Comparison of ENCODE assay signal across 8 mouse cellular contexts in the genomic region with DNA sequence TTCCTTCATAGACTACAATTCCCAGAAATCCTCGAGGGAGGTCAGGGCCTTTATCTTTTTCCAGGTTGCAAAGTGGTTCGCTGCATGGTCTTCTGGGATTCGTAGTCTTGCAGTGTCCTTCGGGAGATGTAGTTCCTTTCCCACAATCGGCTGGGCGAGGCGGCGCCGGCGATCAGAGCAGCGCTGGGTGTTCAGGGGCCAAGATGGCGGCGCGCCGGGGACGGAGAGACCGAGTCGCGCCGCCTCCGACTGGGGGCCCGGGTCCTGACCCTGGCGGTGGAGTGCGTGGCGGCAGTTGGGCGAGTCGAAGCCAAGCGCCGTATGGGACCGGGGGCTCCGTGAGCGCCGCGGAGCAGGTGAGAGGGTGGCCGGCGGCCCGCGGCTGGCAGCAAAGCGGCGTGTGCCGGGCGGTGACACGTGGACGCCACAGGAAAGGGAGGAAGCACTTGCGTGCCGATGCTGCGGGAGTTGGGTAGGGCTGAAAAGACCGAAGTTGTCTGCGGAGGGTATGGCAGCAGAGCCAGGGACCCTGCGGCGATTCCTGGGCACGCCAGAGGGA. TPM values are rescaled to one million over a fixed set of nuclear protein-coding genes. Genes with fewer than 3 reads are reported as not detected.
DNase-seq lines count a peak whose midpoint lies in the region; ATAC-seq and TF ChIP-seq lines count a peak whose summit lies in the region.

No protein-coding gene starts in this region.

- H3K4me3 ChIP-seq in heart, embryonic 12.5 days = peak overlapping the region; percentile 92
- peak overlapping the region; percentile 71 for H3K4me3 ChIP-seq in kidney, postnatal 0 days (replicated peaks; ENCODE audit: low read depth, low read length)
- H3K4me3 ChIP-seq in liver, embryonic 11.5 days (ENCODE audit: low read depth, low read length) = peak overlapping the region; percentile 98
- H3K4me3 ChIP-seq in stomach, embryonic 14.5 days (ENCODE audit: low read depth, low read length) = peak overlapping the region; percentile 94

- TF ChIP-seq CTCF in kidney, postnatal 0 days (IDR thresholded peaks at IDR 0.05; ENCODE audit: low read depth) = peak; percentile 29; the same call in 1 of the 2 replicates

- ATAC-seq in erythroid progenitor cell, adult 5-6 weeks (replicated peaks; ENCODE audit: low FRiP score, poor library complexity, severe bottlenecking) = peak; percentile 94
- peak; percentile 92 for ATAC-seq in heart, embryonic 12.5 days (ENCODE audit: insufficient number of reproducible peaks, low FRiP score)
- peak; percentile 92 for ATAC-seq in kidney, postnatal 0 days (replicated peaks; ENCODE audit: low FRiP score, low read depth)
- ATAC-seq in liver, embryonic 11.5 days (replicated peaks; ENCODE audit: low FRiP score) = peak; percentile 89
- peak; percentile 94 for ATAC-seq in stomach, embryonic 14.5 days (ENCODE audit: insufficient number of reproducible peaks, insufficient read depth, low FRiP score, low read depth)

- H3K9ac ChIP-seq in heart, embryonic 12.5 days = peak overlapping the region; percentile 85
- H3K9ac ChIP-seq in kidney, postnatal 0 days (ENCODE audit: low read depth, low read length) = peak overlapping the region; percentile 72
- H3K9ac ChIP-seq in liver, embryonic 11.5 days (ENCODE audit: low read depth, low read length) = peak overlapping the region; percentile 95
- H3K9ac ChIP-seq in stomach, embryonic 14.5 days (replicated peaks; ENCODE audit: low read depth, low read length) = peak overlapping the region; percentile 90

- H3K9me3 ChIP-seq in heart, embryonic 12.5 days (replicated peaks) = no peaks in the 10 kb centered on the region
- no peaks in the 10 kb centered on the region for H3K9me3 ChIP-seq in kidney, postnatal 0 days (replicated peaks; ENCODE audit: low read length)
- H3K9me3 ChIP-seq in liver, embryonic 11.5 days (ENCODE audit: control insufficient read depth, low read length) = no peaks in the 10 kb centered on the region
- no peaks in the 10 kb centered on the region for H3K9me3 ChIP-seq in stomach, embryonic 14.5 days (ENCODE audit: control insufficient read depth, low read depth, low read length)

- peak; percentile 96 for DNase-seq in CD4-positive helper T cell, adult 2 months (ENCODE audit: low read depth, low spot score)
- peak; percentile 94 for DNase-seq in brain, embryonic 18.5 days (ENCODE audit: low read depth, low spot score)
- peak; percentile 99 for DNase-seq in kidney, postnatal 0 days (ENCODE audit: low spot score)
- peak; percentile 93 for DNase-seq in liver, embryonic 11.5 days (ENCODE audit: low spot score)
- peak; percentile 94 for DNase-seq in naive thymus-derived CD4-positive, alpha-beta T cell, adult 2 months (ENCODE audit: low read depth)

- WGBS in heart, embryonic 12.5 days = under 1% methylated on average over 52 of the region's 52 CpGs
- WGBS in kidney, postnatal 0 days = under 1% methylated on average over 52 of the region's 52 CpGs
- WGBS in liver, embryonic 11.5 days = under 1% methylated on average over 52 of the region's 52 CpGs
- WGBS in stomach, embryonic 14.5 days = under 1% methylated on average over 52 of the region's 52 CpGs

- peak overlapping the region; percentile 89 for H3K4me2 ChIP-seq in heart, embryonic 12.5 days
- peak overlapping the region; percentile 78 for H3K4me2 ChIP-seq in kidney, postnatal 0 days (ENCODE audit: low read length)
- H3K4me2 ChIP-seq in liver, embryonic 11.5 days = peak overlapping the region; percentile 72
- peak overlapping the region; percentile 74 for H3K4me2 ChIP-seq in stomach, embryonic 14.5 days (replicated peaks; ENCODE audit: low read depth, low read length)

- H3K36me3 ChIP-seq in heart, embryonic 12.5 days = peaks cover 5% of the 10 kb centered on the region
- no peaks in the 10 kb centered on the region for H3K36me3 ChIP-seq in kidney, postnatal 0 days (ENCODE audit: insufficient read depth, low read length)
- peaks cover 2% of the 10 kb centered on the region; the same call in 1 of the 2 replicates for H3K36me3 ChIP-seq in liver, embryonic 11.5 days (ENCODE audit: control insufficient read depth, insufficient read depth, low read length)
- H3K36me3 ChIP-seq in stomach, embryonic 14.5 days (ENCODE audit: control insufficient read depth, insufficient read depth, low read length) = peaks cover 3% of the 10 kb centered on the region; the same call in 1 of the 2 replicates

- H3K4me1 ChIP-seq in heart, embryonic 12.5 days (replicated peaks) = peaks cover 25% of the 10 kb centered on the region
- 0 out of 2 replicates have a peak, but pooled peaks cover 9% of the 10 kb centered on the region for H3K4me1 ChIP-seq in kidney, postnatal 0 days (replicated peaks; ENCODE audit: insufficient read depth, low read length)
- peaks cover 32% of the 10 kb centered on the region for H3K4me1 ChIP-seq in liver, embryonic 11.5 days (replicated peaks; ENCODE audit: control insufficient read depth, insufficient read depth, low read length)
- peaks cover 10% of the 10 kb centered on the region for H3K4me1 ChIP-seq in stomach, embryonic 14.5 days (ENCODE audit: control insufficient read depth, insufficient read depth, low read length)

- peak overlapping the region; percentile 95 for H3K27ac ChIP-seq in heart, embryonic 12.5 days (ENCODE audit: poor library complexity, severe bottlenecking)
- H3K27ac ChIP-seq in kidney, postnatal 0 days = peak overlapping the region; percentile 91
- peak overlapping the region; percentile 96 for H3K27ac ChIP-seq in liver, embryonic 11.5 days (ENCODE audit: low read depth, low read length)
- peak overlapping the region; percentile 97 for H3K27ac ChIP-seq in stomach, embryonic 14.5 days (ENCODE audit: low read length)

- no peaks in the 10 kb centered on the region for H3K27me3 ChIP-seq in heart, embryonic 12.5 days (replicated peaks)
- no peaks in the 10 kb centered on the region for H3K27me3 ChIP-seq in kidney, postnatal 0 days (ENCODE audit: insufficient read depth, low read length)
- no peaks in the 10 kb centered on the region for H3K27me3 ChIP-seq in liver, embryonic 11.5 days (replicated peaks; ENCODE audit: control insufficient read depth, insufficient read depth, low read length)
- H3K27me3 ChIP-seq in stomach, embryonic 14.5 days (ENCODE audit: control insufficient read depth, insufficient read depth, low read length) = no peaks in the 10 kb centered on the region

RNA-seq across cellular contexts. Expression of a gene that starts 11.5 kb away (rescaled TPM):
- total RNA-seq in erythroid progenitor cell, adult 5-6 weeks (2015; ENCODE audit: low replicate concordance) = 45.3 and 53.3 TPM in 2 replicates
- 62.8 and 77.5 TPM in 2 replicates for total RNA-seq in erythroid progenitor cell, adult 5-6 weeks (2017; ENCODE audit: low replicate concordance)
- polyA plus RNA-seq in heart, embryonic 12.5 days (2016; fragmentation: Nextera tagmentation; extraction: Ambion mirVana) = 84.2 and 85.0 TPM in 2 replicates
- polyA plus RNA-seq in kidney, postnatal 0 days (2015; fragmentation: Nextera tagmentation; extraction: Ambion mirVana) = 79.3 and 82.5 TPM in 2 replicates
- 67.5 and 78.9 TPM in 2 replicates for polyA plus RNA-seq in liver, embryonic 11.5 days (2014; fragmentation: Nextera tagmentation; extraction: Ambion mirVana)
- 75.9 and 78.9 TPM in 2 replicates for polyA plus RNA-seq in stomach, embryonic 14.5 days (2014; fragmentation: Nextera tagmentation; extraction: Ambion mirVana)

RNA-seq across cellular contexts. Expression of a gene that starts 11.8 kb away (rescaled TPM):
- total RNA-seq in erythroid progenitor cell, adult 5-6 weeks (2015; ENCODE audit: low replicate concordance) = 69.2 and 76.8 TPM in 2 replicates
- total RNA-seq in erythroid progenitor cell, adult 5-6 weeks (2017; ENCODE audit: low replicate concordance) = 76.5 and 82.0 TPM in 2 replicates
- polyA plus RNA-seq in heart, embryonic 12.5 days (2016; fragmentation: Nextera tagmentation; extraction: Ambion mirVana) = 30.6 and 37.9 TPM in 2 replicates
- polyA plus RNA-seq in kidney, postnatal 0 days (2015; fragmentation: Nextera tagmentation; extraction: Ambion mirVana) = 16.2 and 16.9 TPM in 2 replicates
- polyA plus RNA-seq in liver, embryonic 11.5 days (2014; fragmentation: Nextera tagmentation; extraction: Ambion mirVana) = 73.2 and 77.2 TPM in 2 replicates
- polyA plus RNA-seq in stomach, embryonic 14.5 days (2014; fragmentation: Nextera tagmentation; extraction: Ambion mirVana) = 45.9 and 49.4 TPM in 2 replicates

RNA-seq across cellular contexts. Expression of a gene that starts 19.2 kb away (rescaled TPM):
- total RNA-seq in erythroid progenitor cell, adult 5-6 weeks (2015; ENCODE audit: low replicate concordance) = 9.6 and 16.2 TPM in 2 replicates
- 18.5 and 27.3 TPM in 2 replicates for total RNA-seq in erythroid progenitor cell, adult 5-6 weeks (2017; ENCODE audit: low replicate concordance)
- polyA plus RNA-seq in heart, embryonic 12.5 days (2016; fragmentation: Nextera tagmentation; extraction: Ambion mirVana) = 56.2 and 60.3 TPM in 2 replicates
- 50.0 and 60.0 TPM in 2 replicates for polyA plus RNA-seq in kidney, postnatal 0 days (2015; fragmentation: Nextera tagmentation; extraction: Ambion mirVana)
- polyA plus RNA-seq in liver, embryonic 11.5 days (2014; fragmentation: Nextera tagmentation; extraction: Ambion mirVana) = 211 TPM in 2 replicates
- 79.7 and 92.8 TPM in 2 replicates for polyA plus RNA-seq in stomach, embryonic 14.5 days (2014; fragmentation: Nextera tagmentation; extraction: Ambion mirVana)

RNA-seq across cellular contexts. Expression of a gene that starts 53.2 kb away (rescaled TPM):
- not detected in 2 replicates for total RNA-seq in erythroid progenitor cell, adult 5-6 weeks (2015; ENCODE audit: low replicate concordance)
- total RNA-seq in erythroid progenitor cell, adult 5-6 weeks (2017; ENCODE audit: low replicate concordance) = 1.2 TPM in 1 of 2 replicates, not detected in the other
- 6.6 and 7.3 TPM in 2 replicates for polyA plus RNA-seq in heart, embryonic 12.5 days (2016; fragmentation: Nextera tagmentation; extraction: Ambion mirVana)
- polyA plus RNA-seq in kidney, postnatal 0 days (2015; fragmentation: Nextera tagmentation; extraction: Ambion mirVana) = 7.2 and 7.6 TPM in 2 replicates
- polyA plus RNA-seq in liver, embryonic 11.5 days (2014; fragmentation: Nextera tagmentation; extraction: Ambion mirVana) = 4.9 and 5.4 TPM in 2 replicates
- 4.1 and 4.2 TPM in 2 replicates for polyA plus RNA-seq in stomach, embryonic 14.5 days (2014; fragmentation: Nextera tagmentation; extraction: Ambion mirVana)

RNA-seq across cellular contexts. Expression of a gene that starts 58.2 kb away (rescaled TPM):
- 0.72 and 3.4 TPM in 2 replicates for total RNA-seq in erythroid progenitor cell, adult 5-6 weeks (2015; ENCODE audit: low replicate concordance)
- 1.2 and 2.0 TPM in 2 replicates for total RNA-seq in erythroid progenitor cell, adult 5-6 weeks (2017; ENCODE audit: low replicate concordance)
- polyA plus RNA-seq in heart, embryonic 12.5 days (2016; fragmentation: Nextera tagmentation; extraction: Ambion mirVana) = 13.6 and 16.5 TPM in 2 replicates
- 13.2 and 14.7 TPM in 2 replicates for polyA plus RNA-seq in kidney, postnatal 0 days (2015; fragmentation: Nextera tagmentation; extraction: Ambion mirVana)
- polyA plus RNA-seq in liver, embryonic 11.5 days (2014; fragmentation: Nextera tagmentation; extraction: Ambion mirVana) = 9.2 and 12.2 TPM in 2 replicates
- polyA plus RNA-seq in stomach, embryonic 14.5 days (2014; fragmentation: Nextera tagmentation; extraction: Ambion mirVana) = 18.5 and 21.0 TPM in 2 replicates

Comparison
In these comparisons a context has a peak if more than half of its experiments do, and no peak if none do; other contexts are left out.
1. Peak in every context shown above with its lines: DNase-seq, ATAC-seq, H3K4me3 ChIP-seq and H3K27ac ChIP-seq.